Mouse (Mus musculus) G1E (cell line): Measurements from ENCODE around the gene Dhx34.

Experiments used
- CTCF ChIP-seq: IDR thresholded peaks from 2 replicates; pipeline ENCODE4 v1.5.1; 2012; ENCODE audit warnings: low read depth, low read length, inconsistent platforms, mixed read lengths
- GATA1 ChIP-seq: IDR thresholded peaks from 2 replicates; pipeline ENCODE4 v1.6.1; 2012; ENCODE audit warnings: borderline replicate concordance, low read length, inconsistent platforms, mixed read lengths
- TAL1 ChIP-seq: conservative IDR thresholded peaks from 2 replicates; pipeline ENCODE4 v1.6.1; 2012; ENCODE audit warnings: low read depth, low read length, inconsistent platforms, mixed read lengths

DNA sequence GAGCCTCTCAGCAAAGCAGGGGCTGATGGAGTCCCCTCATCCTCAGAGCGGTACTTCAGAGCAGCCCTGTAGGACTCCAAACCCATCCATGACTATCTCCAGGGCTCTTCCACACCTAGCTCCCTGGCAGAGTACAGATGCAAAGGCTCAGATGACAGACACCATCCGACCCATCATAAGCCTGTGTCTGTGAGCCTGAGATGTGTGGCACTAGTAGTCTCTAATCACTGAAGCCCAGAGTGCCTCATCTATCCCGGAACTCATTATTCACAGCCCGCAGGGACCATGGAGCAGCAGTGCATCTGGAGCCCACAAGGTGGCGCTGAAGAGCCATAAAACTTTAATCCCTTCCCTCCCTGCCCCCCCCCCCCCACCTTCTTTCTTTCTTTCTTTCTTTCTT, 29.5 kb downstream of the Dhx34 start:
- no peak for TF ChIP-seq GATA1
- TF ChIP-seq TAL1, result no peak
- TF ChIP-seq CTCF, result peak; percentile 61
